Mouse (Mus musculus) thymus, postnatal 10 days (tissue): ENCODE data around the gene Apoc3.

ENCODE experiments used
- DNase-seq, 2 experiments: peaks; one replicate each; pipeline ENCODE4 v3.0.0; 2021; ENCODE audit warnings: low spot score in 2 of 2

Apoc3 gene

GRCm38 (mm10) chr9:46230450-46230975 is 4.9 kb downstream of the Apoc3 start:
- DNase-seq: no peak

- peak; percentile 35 to 59 for DNase-seq
These were observed 5.6 kb downstream of the Apoc3 start for GRCm38 (mm10) chr9:46229573-46230449.

- DNase-seq: no peak
These were observed 6.9 kb downstream of the Apoc3 start, which contains the start of gene Apoa1 for GRCm38 (mm10) chr9:46228491-46228890. Gene Apoa1, plus strand, starts transcription at chr9:46228580.

- no peak for DNase-seq
These were observed 8.3 kb downstream of the Apoc3 start for GRCm38 (mm10) chr9:46227064-46227614.

GRCm38 (mm10) chr9:46224945-46225660 is 10.3 kb downstream of the Apoc3 start:
- DNase-seq: no peak

GRCm38 (mm10) chr9:46224101-46224500 is 11.3 kb downstream of the Apoc3 start:
- no peak for DNase-seq

- DNase-seq: no peak
These were observed 12.3 kb downstream of the Apoc3 start for GRCm38 (mm10) chr9:46223090-46223489.

GRCm38 (mm10) chr9:46218176-46218575 is 17.3 kb downstream of the Apoc3 start:
- DNase-seq: no peak

GRCm38 (mm10) chr9:46216744-46217470 is 18.5 kb downstream of the Apoc3 start:
- no peak for DNase-seq

- DNase-seq: no peak
These were observed 19.8 kb downstream of the Apoc3 start for GRCm38 (mm10) chr9:46215338-46216322.

- DNase-seq: no peak
These were observed 20.5 kb downstream of the Apoc3 start for GRCm38 (mm10) chr9:46214946-46215337.

GRCm38 (mm10) chr9:46214276-46214675 is 21.2 kb downstream of the Apoc3 start:
- DNase-seq: no peak

- DNase-seq: no peak
These were observed 25.0 kb downstream of the Apoc3 start for GRCm38 (mm10) chr9:46210473-46210872.

- no peak for DNase-seq
These were observed 26.9 kb downstream of the Apoc3 start for GRCm38 (mm10) chr9:46208401-46208974.

GRCm38 (mm10) chr9:46207501-46207869 is 28.0 kb downstream of the Apoc3 start:
- DNase-seq: no peak

- no peak for DNase-seq
These were observed 28.5 kb downstream of the Apoc3 start for GRCm38 (mm10) chr9:46206834-46207500.

- DNase-seq: no peak
These were observed 35.8 kb downstream of the Apoc3 start for GRCm38 (mm10) chr9:46199609-46200008.

GRCm38 (mm10) chr9:46198936-46199335 is 36.5 kb downstream of the Apoc3 start:
- DNase-seq: no peak

- no peak for DNase-seq
These were observed 37.0 kb downstream of the Apoc3 start for GRCm38 (mm10) chr9:46198461-46198860.
